Mouse (Mus musculus): ENCODE results near the gene Cyp4a12a.
"Not testable (repeated sequence)": the region's sequence is repeated elsewhere in the genome, so short reads cannot be mapped to it uniquely, and the experiment has no call there.

- TF ChIP-seq POLR2A (IDR thresholded peaks at IDR 0.05; ENCODE audit: borderline replicate concordance, insufficient read depth, low read length); CTCF (IDR thresholded peaks at IDR 0.05; ENCODE audit: borderline replicate concordance, insufficient read depth, low read depth, low read length): not testable (repeated sequence)
Measured at GRCm38 (mm10) chr4:115264687-115265569, 33.9 kb upstream of the Cyp4a12a start.

Measured in cerebellum, adult 2 months (tissue).